Mouse (Mus musculus): Measurements from ENCODE around the gene Shroom3. TPM values are rescaled to one million over a fixed set of nuclear protein-coding genes. Genes with fewer than 3 reads are reported as not detected.

Gene Shroom3
- polyA plus RNA-seq, 1 experiment from 2014 or later, result 15.2 TPM

DNA sequence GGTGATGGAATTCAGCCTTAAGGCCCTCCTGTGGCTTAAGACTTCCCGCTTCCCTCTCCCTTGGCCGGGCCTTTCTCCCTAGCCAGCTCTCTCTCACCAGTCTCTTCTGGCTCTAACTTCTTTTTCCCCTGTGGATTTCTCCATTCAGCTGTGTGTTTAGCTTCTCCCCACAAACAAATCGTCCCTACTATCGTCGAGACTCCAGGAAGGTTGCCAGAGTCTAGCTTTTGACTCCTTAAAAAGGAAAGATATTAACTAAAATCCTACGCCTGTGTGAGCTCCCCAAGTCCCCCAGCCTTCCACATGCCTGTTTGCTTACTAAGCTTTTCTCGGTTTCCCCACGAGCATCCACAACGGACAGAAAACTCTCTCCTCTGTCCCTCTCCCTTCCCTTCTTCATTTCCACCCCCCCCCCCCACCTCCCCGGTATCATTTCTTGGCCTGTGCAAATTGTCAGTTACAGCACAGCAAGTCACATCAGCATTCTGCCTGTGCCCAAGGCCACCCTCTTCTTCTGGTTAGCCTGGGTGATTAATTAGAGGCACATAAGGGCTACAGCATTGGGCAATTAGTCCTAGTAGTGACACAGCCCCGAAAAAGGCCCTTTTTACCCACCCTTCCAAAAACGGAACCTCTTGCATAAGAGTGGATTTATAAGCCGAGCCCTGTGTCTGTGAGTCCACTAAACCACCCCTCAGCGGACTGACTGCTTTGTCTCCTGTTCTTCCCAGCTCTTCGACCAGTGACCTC is 256.2 kb downstream of the Shroom3 start:
- H3K9ac ChIP-seq (ENCODE audit: low read length), result no peak overlapping the region
- 91% methylated on average over 15 of the region's 15 CpGs for WGBS
- DNase-seq (ENCODE audit: low spot score) (no peak), ATAC-seq (replicated peaks; ENCODE audit: low FRiP score) (no peak)
- H3K4me2 ChIP-seq (ENCODE audit: low read depth, low read length, severe bottlenecking), result no peak overlapping the region
- peaks cover 23% of the 10 kb centered on the region for H3K9me3 ChIP-seq (ENCODE audit: control insufficient read depth, low read length)
- no peaks in the 10 kb centered on the region for H3K4me1 ChIP-seq (replicated peaks; ENCODE audit: control insufficient read depth, insufficient read depth, low read length)
- no peak overlapping the region for H3K27ac ChIP-seq (ENCODE audit: low read depth, low read length)
- H3K36me3 ChIP-seq (ENCODE audit: control insufficient read depth, insufficient read depth, low read length), result peaks cover 34% of the 10 kb centered on the region
- H3K4me3 ChIP-seq (ENCODE audit: low read depth, low read length), result no peak overlapping the region
- no peaks in the 10 kb centered on the region for H3K27me3 ChIP-seq (ENCODE audit: control insufficient read depth, insufficient read depth, low read length)

DNA sequence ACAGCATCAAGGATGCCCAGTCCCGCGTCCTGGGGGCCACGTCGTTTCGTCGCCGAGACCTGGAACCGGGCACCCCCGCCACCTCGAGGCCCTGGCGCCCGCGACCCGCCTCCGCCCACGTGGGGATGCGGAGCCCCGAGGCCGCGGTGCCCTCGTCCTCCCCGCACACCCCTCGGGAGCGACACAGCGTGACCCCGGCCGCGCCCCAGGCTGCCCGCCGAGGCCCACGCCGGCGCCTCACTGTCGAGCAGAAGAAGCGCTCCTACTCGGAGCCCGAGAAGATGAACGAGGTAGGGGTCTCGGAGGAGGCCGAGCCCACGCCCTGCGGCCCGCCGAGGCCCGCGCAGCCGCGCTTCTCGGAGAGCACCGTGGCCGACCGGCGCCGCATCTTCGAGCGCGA is 258.9 kb downstream of the Shroom3 start:
- Histone ChIP-seq H3K4me2 (ENCODE audit: low read depth, low read length, severe bottlenecking) (no peak overlapping the region), H3K36me3 (ENCODE audit: control insufficient read depth, insufficient read depth, low read length) (peaks cover 34% of the 10 kb centered on the region), H3K4me3 (ENCODE audit: low read depth, low read length) (no peak overlapping the region), H3K27me3 (ENCODE audit: control insufficient read depth, insufficient read depth, low read length) (no peaks in the 10 kb centered on the region), H3K9ac (ENCODE audit: low read length) (no peak overlapping the region), H3K27ac (ENCODE audit: low read depth, low read length) (no peak overlapping the region), H3K9me3 (ENCODE audit: control insufficient read depth, low read length) (peaks cover 23% of the 10 kb centered on the region), H3K4me1 (replicated peaks; ENCODE audit: control insufficient read depth, insufficient read depth, low read length) (no peaks in the 10 kb centered on the region)
- ATAC-seq (replicated peaks; ENCODE audit: low FRiP score) (no peak), DNase-seq (ENCODE audit: low spot score) (no peak)
- WGBS, result 91% methylated on average over 55 of the region's 57 CpGs

DNA sequence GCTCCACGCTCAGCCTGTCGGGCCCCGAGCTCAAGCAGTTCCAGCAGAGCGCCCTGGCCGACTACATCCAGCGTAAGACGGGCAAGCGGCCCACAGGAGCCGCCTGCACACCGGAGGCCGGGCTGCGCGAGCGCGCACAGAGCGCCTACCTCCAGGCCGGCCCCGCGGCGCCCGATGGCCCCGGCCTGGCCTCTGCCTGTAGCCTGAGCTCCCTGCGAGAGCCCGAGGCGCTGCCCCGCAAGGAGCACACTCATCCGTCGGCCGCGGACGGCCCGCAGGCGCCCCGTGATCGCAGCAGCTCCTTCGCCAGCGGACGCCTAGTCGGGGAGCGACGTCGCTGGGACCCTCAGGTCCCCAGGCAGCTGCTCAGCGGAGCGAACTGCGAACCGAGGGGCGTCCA is 259.3 kb downstream of the Shroom3 start:
- H3K27me3 ChIP-seq (ENCODE audit: control insufficient read depth, insufficient read depth, low read length), result no peaks in the 10 kb centered on the region
- no peak for ATAC-seq (replicated peaks; ENCODE audit: low FRiP score)
- no peaks in the 10 kb centered on the region for H3K4me1 ChIP-seq (replicated peaks; ENCODE audit: control insufficient read depth, insufficient read depth, low read length)
- no peak overlapping the region for H3K27ac ChIP-seq (ENCODE audit: low read depth, low read length)
- 94% methylated on average over 47 of the region's 47 CpGs for WGBS
- DNase-seq (ENCODE audit: low spot score), result no peak
- H3K4me3 ChIP-seq (ENCODE audit: low read depth, low read length), result no peak overlapping the region
- H3K4me2 ChIP-seq (ENCODE audit: low read depth, low read length, severe bottlenecking), result no peak overlapping the region
- H3K36me3 ChIP-seq (ENCODE audit: control insufficient read depth, insufficient read depth, low read length), result peaks cover 34% of the 10 kb centered on the region
- H3K9me3 ChIP-seq (ENCODE audit: control insufficient read depth, low read length), result peaks cover 23% of the 10 kb centered on the region
- no peak overlapping the region for H3K9ac ChIP-seq (ENCODE audit: low read length)

DNA sequence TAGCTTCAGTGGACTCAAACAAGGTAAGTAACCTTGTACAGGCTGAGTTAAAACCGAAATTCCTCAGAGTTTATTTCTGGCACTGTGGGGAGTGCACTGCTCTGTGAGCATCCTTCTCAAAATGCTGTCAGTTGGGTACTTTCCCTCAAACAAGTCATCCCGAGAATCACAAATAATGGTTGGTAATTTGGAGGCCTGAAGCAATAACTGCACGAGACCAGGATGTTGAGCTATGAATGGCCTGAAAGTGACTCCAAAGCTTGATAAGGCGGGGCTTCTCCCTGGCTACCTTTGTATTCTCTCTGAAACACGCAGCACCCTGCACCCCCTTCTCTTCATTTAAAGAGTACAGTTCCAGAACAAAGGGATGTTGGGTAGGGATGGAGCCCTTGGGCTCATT is 261.6 kb downstream of the Shroom3 start:
- WGBS, result 74% methylated on average over 5 of the region's 5 CpGs
- DNase-seq (ENCODE audit: low spot score), result no peak
- no peaks in the 10 kb centered on the region for H3K27me3 ChIP-seq (ENCODE audit: control insufficient read depth, insufficient read depth, low read length)
- no peak overlapping the region for H3K9ac ChIP-seq (ENCODE audit: low read length)
- no peak overlapping the region for H3K4me2 ChIP-seq (ENCODE audit: low read depth, low read length, severe bottlenecking)
- H3K4me1 ChIP-seq (replicated peaks; ENCODE audit: control insufficient read depth, insufficient read depth, low read length), result no peaks in the 10 kb centered on the region
- H3K9me3 ChIP-seq (ENCODE audit: control insufficient read depth, low read length), result peaks cover 23% of the 10 kb centered on the region
- no peak overlapping the region for H3K4me3 ChIP-seq (ENCODE audit: low read depth, low read length)
- no peak for ATAC-seq (replicated peaks; ENCODE audit: low FRiP score)
- no peak overlapping the region for H3K27ac ChIP-seq (ENCODE audit: low read depth, low read length)
- peaks cover 32% of the 10 kb centered on the region for H3K36me3 ChIP-seq (ENCODE audit: control insufficient read depth, insufficient read depth, low read length)

DNA sequence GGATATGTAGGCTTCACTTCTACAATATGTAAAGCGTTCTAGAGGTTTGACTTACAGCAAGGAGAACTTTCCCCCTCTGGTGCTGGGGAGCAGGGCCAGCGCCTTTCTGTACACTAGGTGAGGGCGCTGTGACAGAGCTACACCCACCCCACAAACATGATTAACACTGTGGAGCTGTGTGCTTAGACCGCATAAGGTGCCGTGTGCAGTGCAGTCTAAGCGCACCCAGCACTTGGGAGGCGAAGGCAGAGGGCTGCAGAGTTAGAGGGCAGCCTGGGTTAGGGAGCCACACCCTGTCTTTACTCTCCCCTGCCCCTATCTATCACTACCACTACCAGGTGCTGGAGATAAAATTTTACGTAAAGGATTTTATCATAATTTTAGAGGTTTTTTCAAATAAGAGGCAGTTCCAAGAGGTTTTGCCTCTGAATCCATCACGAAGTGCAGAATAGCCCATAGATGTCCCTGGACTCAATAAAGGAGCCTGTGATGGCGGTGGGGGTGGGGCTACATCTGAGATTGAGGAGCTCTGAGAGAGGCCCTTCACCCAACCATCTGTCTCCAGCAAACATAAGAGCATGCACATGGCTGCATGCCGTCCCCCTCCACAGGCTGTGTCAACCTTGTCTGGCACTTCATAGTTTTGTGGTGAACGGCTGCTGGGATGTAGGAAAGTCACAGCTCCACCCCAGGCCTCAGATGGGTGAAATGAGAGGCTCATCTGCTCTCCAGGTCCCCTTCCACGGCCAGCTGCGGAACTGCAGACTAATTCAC is 265.9 kb downstream of the Shroom3 start:
- peaks cover 7% of the 10 kb centered on the region for H3K36me3 ChIP-seq (ENCODE audit: control insufficient read depth, insufficient read depth, low read length)
- H3K4me1 ChIP-seq (replicated peaks; ENCODE audit: control insufficient read depth, insufficient read depth, low read length), result no peaks in the 10 kb centered on the region
- no peak overlapping the region for H3K27ac ChIP-seq (ENCODE audit: low read depth, low read length)
- no peak overlapping the region for H3K4me2 ChIP-seq (ENCODE audit: low read depth, low read length, severe bottlenecking)
- ATAC-seq (replicated peaks; ENCODE audit: low FRiP score) (peak; percentile 73), DNase-seq (ENCODE audit: low spot score) (no peak)
- no peak overlapping the region for H3K4me3 ChIP-seq (ENCODE audit: low read depth, low read length)
- H3K27me3 ChIP-seq (ENCODE audit: control insufficient read depth, insufficient read depth, low read length), result no peaks in the 10 kb centered on the region
- WGBS, result 85% methylated on average over 14 of the region's 14 CpGs
- no peaks in the 10 kb centered on the region for H3K9me3 ChIP-seq (ENCODE audit: control insufficient read depth, low read length)
- no peak overlapping the region for H3K9ac ChIP-seq (ENCODE audit: low read length)

DNA sequence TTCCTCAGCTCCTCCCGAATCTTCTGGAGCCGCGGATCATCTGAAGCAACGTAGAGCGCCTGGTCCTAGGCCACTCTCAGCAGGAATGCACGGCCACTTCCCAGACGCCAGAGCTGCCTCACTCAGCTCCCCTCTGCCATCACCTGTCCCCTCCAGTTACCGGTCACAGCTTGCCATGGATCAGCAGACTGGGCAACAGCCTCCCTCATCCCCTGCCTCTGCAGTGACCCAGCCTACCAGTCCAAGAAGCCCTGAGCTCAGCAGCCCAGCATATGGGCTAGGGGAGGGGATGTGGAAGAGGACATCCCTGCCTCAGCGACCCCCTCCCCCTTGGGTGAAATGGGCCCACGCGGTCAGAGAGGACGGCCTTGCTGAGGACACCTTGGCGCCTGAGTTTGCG is 267.3 kb downstream of the Shroom3 start:
- H3K27me3 ChIP-seq (ENCODE audit: control insufficient read depth, insufficient read depth, low read length), result no peaks in the 10 kb centered on the region
- no peak for ATAC-seq (replicated peaks; ENCODE audit: low FRiP score)
- H3K4me2 ChIP-seq (ENCODE audit: low read depth, low read length, severe bottlenecking), result no peak overlapping the region
- H3K4me1 ChIP-seq (replicated peaks; ENCODE audit: control insufficient read depth, insufficient read depth, low read length), result no peaks in the 10 kb centered on the region
- 85% methylated on average over 14 of the region's 14 CpGs for WGBS
- H3K9ac ChIP-seq (ENCODE audit: low read length), result no peak overlapping the region
- H3K9me3 ChIP-seq (ENCODE audit: control insufficient read depth, low read length), result no peaks in the 10 kb centered on the region
- no peak overlapping the region for H3K4me3 ChIP-seq (ENCODE audit: low read depth, low read length)
- no peak overlapping the region for H3K27ac ChIP-seq (ENCODE audit: low read depth, low read length)
- no peak for DNase-seq (ENCODE audit: low spot score)
- peaks cover 7% of the 10 kb centered on the region for H3K36me3 ChIP-seq (ENCODE audit: control insufficient read depth, insufficient read depth, low read length)

DNA sequence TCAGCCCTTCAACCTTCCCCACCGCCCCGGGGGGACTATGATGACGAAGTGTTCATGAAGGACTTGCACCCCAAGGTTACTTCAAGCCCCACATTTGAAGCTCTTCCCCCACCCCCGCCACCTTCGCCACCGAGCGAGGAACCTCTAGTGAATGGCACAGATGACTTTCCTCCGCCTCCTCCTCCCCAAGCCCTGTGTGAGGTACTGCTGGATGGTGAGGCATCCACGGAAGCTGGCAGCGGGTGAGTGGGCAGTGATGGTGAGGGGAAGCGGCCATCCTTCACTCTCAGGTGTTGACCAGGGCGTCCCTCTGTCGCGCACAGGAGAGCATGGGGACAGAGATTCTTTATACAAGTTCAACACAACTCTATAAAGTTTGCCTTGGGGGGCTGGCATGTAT is 267.8 kb downstream of the Shroom3 start:
- H3K27me3 ChIP-seq (ENCODE audit: control insufficient read depth, insufficient read depth, low read length), result no peaks in the 10 kb centered on the region
- ATAC-seq (replicated peaks; ENCODE audit: low FRiP score), result no peak
- no peak for DNase-seq (ENCODE audit: low spot score)
- WGBS, result 95% methylated on average over 14 of the region's 14 CpGs
- H3K4me3 ChIP-seq (ENCODE audit: low read depth, low read length), result no peak overlapping the region
- H3K4me1 ChIP-seq (replicated peaks; ENCODE audit: control insufficient read depth, insufficient read depth, low read length), result no peaks in the 10 kb centered on the region
- H3K27ac ChIP-seq (ENCODE audit: low read depth, low read length), result no peak overlapping the region
- H3K36me3 ChIP-seq (ENCODE audit: control insufficient read depth, insufficient read depth, low read length), result peaks cover 7% of the 10 kb centered on the region
- H3K9ac ChIP-seq (ENCODE audit: low read length), result no peak overlapping the region
- H3K4me2 ChIP-seq (ENCODE audit: low read depth, low read length, severe bottlenecking), result no peak overlapping the region
- no peaks in the 10 kb centered on the region for H3K9me3 ChIP-seq (ENCODE audit: control insufficient read depth, low read length)

DNA sequence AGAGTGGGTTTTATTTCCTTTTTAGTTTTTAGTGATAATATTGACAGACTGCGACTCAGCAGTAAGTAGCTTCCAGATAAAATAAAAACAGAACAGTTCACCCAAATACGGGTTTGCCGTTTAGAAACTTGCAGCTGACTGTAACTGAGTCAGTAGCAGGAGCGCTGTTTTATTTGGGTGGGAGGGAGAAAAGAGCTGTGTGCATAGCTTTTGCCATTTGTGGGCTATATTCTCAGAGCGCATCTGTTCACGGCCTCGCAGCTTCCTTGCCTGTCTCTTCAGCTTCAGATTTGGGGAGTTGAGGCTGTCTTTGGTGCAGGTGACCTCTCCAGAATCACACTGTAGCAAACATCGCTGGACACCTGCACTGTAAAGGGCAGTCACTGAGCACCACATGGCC is 270.6 kb downstream of the Shroom3 start:
- Histone ChIP-seq H3K27me3 (ENCODE audit: control insufficient read depth, insufficient read depth, low read length) (no peaks in the 10 kb centered on the region), H3K36me3 (ENCODE audit: control insufficient read depth, insufficient read depth, low read length) (peaks cover 10% of the 10 kb centered on the region), H3K4me2 (ENCODE audit: low read depth, low read length, severe bottlenecking) (no peak overlapping the region), H3K9me3 (ENCODE audit: control insufficient read depth, low read length) (no peaks in the 10 kb centered on the region), H3K4me3 (ENCODE audit: low read depth, low read length) (no peak overlapping the region), H3K27ac (ENCODE audit: low read depth, low read length) (no peak overlapping the region), H3K9ac (ENCODE audit: low read length) (no peak overlapping the region), H3K4me1 (replicated peaks; ENCODE audit: control insufficient read depth, insufficient read depth, low read length) (no peaks in the 10 kb centered on the region)
- DNase-seq (ENCODE audit: low spot score) (no peak), ATAC-seq (replicated peaks; ENCODE audit: low FRiP score) (no peak)
- 89% methylated on average over 8 of the region's 8 CpGs for WGBS
